Mouse (Mus musculus) stomach, postnatal 0 days (tissue): ENCODE measurements at regions not wholly inside any gene's neighbourhood (a gene's known extent, or its start where the extent isn't known, plus 50 kb on each side); places are given as distances from the start of the nearest gene placed in this dataset.

Experiments used
- CTCF ChIP-seq: IDR thresholded peaks from 2 replicates; pipeline ENCODE4 v1.5.1; 2016; ENCODE audit warnings: antibody characterized with exemption, low read depth, mild to moderate bottlenecking, moderate library complexity
- EP300 ChIP-seq: optimal IDR thresholded peaks from 2 replicates; pipeline ENCODE3; 2016; ENCODE audit warnings: antibody characterized with exemption

DNA sequence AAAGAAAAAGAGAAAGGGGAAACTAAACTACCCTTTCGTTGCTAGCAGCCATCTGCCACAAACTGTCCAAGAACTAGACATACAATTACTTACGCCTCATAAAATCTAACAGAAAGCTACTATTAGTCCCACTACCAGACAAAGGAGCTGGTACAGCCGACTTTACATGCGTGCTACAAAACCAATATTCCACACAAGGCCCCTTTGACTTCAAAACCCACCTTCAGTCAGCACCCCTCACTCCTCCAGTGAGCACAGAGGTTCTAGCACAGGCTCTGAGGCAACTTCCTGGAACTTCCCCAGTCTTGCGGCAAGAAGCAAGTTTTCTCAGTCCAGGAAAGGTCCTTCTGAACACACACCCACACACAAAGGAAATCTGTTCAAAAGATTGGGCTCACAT lies 51.6 kb upstream of the Zfp462 start:
- TF ChIP-seq CTCF, result no peak
- TF ChIP-seq EP300, result no peak
